Mouse (Mus musculus) ES-Bruce4 (cell line): ENCODE data around the gene Klrg2. TPM values are rescaled to one million over a fixed set of nuclear protein-coding genes. Genes with fewer than 3 reads are reported as not detected.

ENCODE experiments used
- H3K27ac ChIP-seq: 2 replicates; pipeline ENCODE4 v1.5.1; 2012; ENCODE audit warnings: low read length, inconsistent platforms; ENCODE audit not compliant: insufficient read depth
- H3K27me3 ChIP-seq: 2 replicates; pipeline ENCODE4 v1.6.1; 2012; ENCODE audit warnings: mild to moderate bottlenecking, low read length, inconsistent platforms; ENCODE audit not compliant: control insufficient read depth, poor library complexity, insufficient read depth, severe bottlenecking
- H3K36me3 ChIP-seq: 2 replicates; pipeline ENCODE4 v1.6.1; 2012; ENCODE audit warnings: inconsistent platforms, mild to moderate bottlenecking, low read length, moderate library complexity; ENCODE audit not compliant: control insufficient read depth, poor library complexity, insufficient read depth, severe bottlenecking
- H3K4me1 ChIP-seq: one replicate; pipeline ENCODE4 v1.8.1; 2011; ENCODE audit warnings: low read length; ENCODE audit not compliant: control insufficient read depth, insufficient read depth
- H3K4me3 ChIP-seq: 2 replicates; pipeline ENCODE4 v1.5.1; 2011; ENCODE audit warnings: low read depth, mild to moderate bottlenecking, low read length
- H3K9ac ChIP-seq: 2 replicates; pipeline ENCODE4 v1.6.1; 2012; ENCODE audit warnings: low read depth, mild to moderate bottlenecking, inconsistent platforms; ENCODE audit not compliant: poor library complexity, severe bottlenecking
- H3K9me3 ChIP-seq: replicated peaks from 2 replicates; pipeline ENCODE4 v1.6.1; 2012; ENCODE audit warnings: mild to moderate bottlenecking, low read length, inconsistent platforms; ENCODE audit not compliant: control insufficient read depth, poor library complexity, insufficient read depth, severe bottlenecking
- CTCF ChIP-seq: IDR thresholded peaks from one replicate; pipeline ENCODE4 v1.8.1; 2011; ENCODE audit warnings: low read depth, low read length
- EP300 ChIP-seq: IDR thresholded peaks from 2 replicates; pipeline ENCODE4 v1.6.1; 2011; ENCODE audit warnings: low read depth, low read length; ENCODE audit not compliant: insufficient read depth
- POLR2A ChIP-seq: IDR thresholded peaks from one replicate; pipeline ENCODE4 v1.8.1; 2011; ENCODE audit warnings: low read length; ENCODE audit not compliant: insufficient read depth
- polyA plus RNA-seq: library from polyadenylated mRNA; stranded (reverse); fragments of >200 nt; gene quantifications from 2 replicates; pipeline ENCODE4 v1.2.4, GENCODE M21; 2011; ENCODE audit warnings: low read depth; ENCODE audit not compliant: missing spikeins, insufficient read depth, insufficient read length

The Klrg2 gene
- polyA plus RNA-seq, 1 experiment, result 2.4 TPM

GRCm38 (mm10) chr6:38635941-38636851 is 846 bp downstream of the Klrg2 start:
- TF ChIP-seq CTCF (no peak), EP300 (no peak)
- no peak overlapping the region for H3K27ac ChIP-seq

DNA sequence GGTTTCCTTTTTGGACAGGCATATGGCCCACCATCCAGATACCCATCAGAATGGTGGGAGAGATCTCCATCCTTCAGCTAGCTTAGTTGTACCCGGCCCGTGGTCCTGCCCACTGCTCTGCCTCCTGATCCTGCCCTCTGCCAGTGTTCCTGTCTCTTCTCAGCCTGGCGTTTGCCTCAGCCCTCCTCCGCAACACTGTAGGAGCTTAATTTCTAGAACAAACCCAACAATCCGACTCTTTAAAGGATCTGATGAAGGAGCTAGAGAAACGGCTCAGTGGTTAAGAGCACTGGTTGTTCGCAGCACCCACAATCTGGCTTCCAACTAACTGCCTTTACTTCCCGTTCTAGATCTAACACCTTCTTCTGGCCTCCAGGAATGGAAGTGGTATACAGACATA is 2.6 kb downstream of the Klrg2 start:
- no peak overlapping the region for H3K27ac ChIP-seq
- no peaks in the 10 kb centered on the region for H3K4me1 ChIP-seq
- no peaks in the 10 kb centered on the region for H3K36me3 ChIP-seq
- H3K4me3 ChIP-seq, result no peak overlapping the region
- TF ChIP-seq POLR2A (no peak), EP300 (no peak), CTCF (no peak)
- H3K9ac ChIP-seq, result no peak overlapping the region
- H3K9me3 ChIP-seq, result no peaks in the 10 kb centered on the region
- H3K27me3 ChIP-seq, result peaks cover 13% of the 10 kb centered on the region

More at GRCm38 (mm10) chr6:38635941-38636851, 846 bp downstream of the Klrg2 start:
- H3K4me3 ChIP-seq, result peak overlapping the region; percentile 72
- no peaks in the 10 kb centered on the region for H3K4me1 ChIP-seq
- H3K9ac ChIP-seq, result peak overlapping the region; percentile 67
- H3K9me3 ChIP-seq, result no peaks in the 10 kb centered on the region
- no peaks in the 10 kb centered on the region for H3K36me3 ChIP-seq
- peaks cover 13% of the 10 kb centered on the region for H3K27me3 ChIP-seq

GRCm38 (mm10) chr6:38632826-38633225 is 4.2 kb downstream of the Klrg2 start:
- no peak for TF ChIP-seq EP300
- no peak for TF ChIP-seq CTCF
- no peak for TF ChIP-seq POLR2A
- H3K4me3 ChIP-seq, result no peak overlapping the region
- no peak overlapping the region for H3K27ac ChIP-seq
- peaks cover 10% of the 10 kb centered on the region for H3K27me3 ChIP-seq
- no peaks in the 10 kb centered on the region for H3K4me1 ChIP-seq
- H3K9me3 ChIP-seq, result no peaks in the 10 kb centered on the region
- no peaks in the 10 kb centered on the region for H3K36me3 ChIP-seq
- no peak overlapping the region for H3K9ac ChIP-seq

- Histone ChIP-seq H3K4me3 (no peak overlapping the region), H3K36me3 (no peaks in the 10 kb centered on the region)
- TF ChIP-seq CTCF (no peak), EP300 (no peak), POLR2A (no peak)
Observed at GRCm38 (mm10) chr6:38629556-38629955, 7.5 kb downstream of the Klrg2 start.

DNA sequence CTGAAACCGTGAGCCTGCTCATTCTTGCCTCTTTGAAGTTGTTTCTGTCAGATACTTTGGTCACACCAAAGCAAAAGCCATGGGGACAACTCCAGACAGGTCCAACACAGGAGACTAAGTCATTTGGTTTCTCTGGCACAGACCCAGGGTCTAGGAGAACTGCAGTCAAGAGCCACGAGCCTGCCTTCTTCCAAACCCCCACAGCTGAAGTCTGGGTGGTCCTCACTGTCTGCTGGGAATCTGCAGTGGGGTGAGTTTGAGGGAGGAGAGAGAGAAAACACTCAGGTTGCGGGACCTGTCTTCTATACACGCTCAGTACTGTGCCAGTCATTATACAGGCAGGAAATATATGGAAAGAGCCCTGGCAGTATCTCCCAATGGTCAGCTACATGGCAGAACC is 9.6 kb downstream of the Klrg2 start:
- TF ChIP-seq EP300 (no peak), CTCF (no peak), POLR2A (no peak)
- H3K27ac ChIP-seq, result no peak overlapping the region
- H3K9ac ChIP-seq, result no peak overlapping the region
- no peaks in the 10 kb centered on the region for H3K9me3 ChIP-seq
- no peaks in the 10 kb centered on the region for H3K36me3 ChIP-seq
- H3K4me3 ChIP-seq, result no peak overlapping the region
- H3K4me1 ChIP-seq, result no peaks in the 10 kb centered on the region
- H3K27me3 ChIP-seq, result no peaks in the 10 kb centered on the region

More at GRCm38 (mm10) chr6:38629556-38629955, 7.5 kb downstream of the Klrg2 start:
- H3K27me3 ChIP-seq, result no peaks in the 10 kb centered on the region
- H3K27ac ChIP-seq, result no peak overlapping the region
- no peaks in the 10 kb centered on the region for H3K9me3 ChIP-seq
- H3K4me1 ChIP-seq, result no peaks in the 10 kb centered on the region
- no peak overlapping the region for H3K9ac ChIP-seq

DNA sequence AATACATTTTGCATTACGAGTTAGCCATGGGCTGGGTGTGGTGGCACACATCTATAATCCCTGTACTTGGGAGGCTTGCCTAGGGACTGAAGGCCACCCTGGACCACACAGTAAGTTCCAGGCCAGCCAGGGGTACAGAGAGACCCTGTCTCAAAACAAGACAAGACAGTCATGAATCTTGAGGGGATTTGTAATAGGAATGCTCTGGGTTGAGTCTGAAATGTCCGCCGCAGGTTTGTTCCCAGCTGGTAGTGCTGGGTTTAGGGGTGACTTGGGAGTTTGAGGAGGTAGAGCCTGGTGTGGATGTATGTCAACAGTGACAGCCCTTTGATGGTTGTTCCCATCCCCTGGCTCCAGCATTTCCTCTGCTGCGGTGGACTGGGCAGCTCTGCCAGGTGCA is 10.0 kb downstream of the Klrg2 start:
- Histone ChIP-seq H3K27me3 (no peaks in the 10 kb centered on the region), H3K4me1 (no peaks in the 10 kb centered on the region), H3K4me3 (no peak overlapping the region), H3K27ac (no peak overlapping the region), H3K9ac (no peak overlapping the region), H3K36me3 (no peaks in the 10 kb centered on the region), H3K9me3 (no peaks in the 10 kb centered on the region)
- no peak for TF ChIP-seq CTCF
- TF ChIP-seq EP300, result no peak
- TF ChIP-seq POLR2A, result no peak
